Mouse (Mus musculus) forebrain, embryonic 15.5 days (tissue): Measurements from ENCODE around the gene Tbc1d16. TPM values are rescaled to one million over a fixed set of nuclear protein-coding genes. Genes with fewer than 3 reads are reported as not detected.
"Not testable (repeated sequence)": the region's sequence is repeated elsewhere in the genome, so short reads cannot be mapped to it uniquely, and the experiment has no call there.

Experiments used
- ATAC-seq: fragments of 200-750 bp; cut with Nextera tagmentation; replicated peaks from 2 replicates; pipeline ENCODE4 v1.8.0; 2017; ENCODE audit warnings: mild to moderate bottlenecking, moderate TSS enrichment, moderate library complexity
- H3K27ac ChIP-seq: fragments of 300-500 bp; sonication (generic); replicated peaks from 2 replicates; pipeline ENCODE4 v1.5.1; 2015; ENCODE audit warnings: mild to moderate bottlenecking, inconsistent platforms
- H3K27me3 ChIP-seq: fragments of 300-500 bp; sonication (generic); 2 replicates; pipeline ENCODE4 v1.6.1; 2015; ENCODE audit warnings: inconsistent platforms
- H3K36me3 ChIP-seq: fragments of 300-500 bp; sonication (generic); 2 replicates; pipeline ENCODE4 v1.6.1; 2015; ENCODE audit warnings: mild to moderate bottlenecking, inconsistent platforms
- H3K4me1 ChIP-seq: fragments of 300-500 bp; sonication (generic); 2 replicates; pipeline ENCODE4 v1.6.1; 2015; ENCODE audit warnings: inconsistent platforms
- H3K4me2 ChIP-seq: fragments of 300-500 bp; sonication (generic); replicated peaks from 2 replicates; pipeline ENCODE4 v1.6.1; 2015; ENCODE audit warnings: mild to moderate bottlenecking, inconsistent platforms
- H3K4me3 ChIP-seq: fragments of 300-500 bp; sonication (generic); 2 replicates; pipeline ENCODE4 v1.5.1; 2015; ENCODE audit warnings: mild to moderate bottlenecking, inconsistent platforms
- H3K9ac ChIP-seq: fragments of 300-500 bp; sonication (generic); replicated peaks from 2 replicates; pipeline ENCODE4 v1.6.1; 2015; ENCODE audit warnings: mild to moderate bottlenecking, inconsistent platforms
- H3K9me3 ChIP-seq: fragments of 300-500 bp; sonication (generic); 2 replicates; pipeline ENCODE4 v1.6.1; 2016; ENCODE audit warnings: inconsistent platforms
- WGBS: fragments of 180-500 bp; shearing (Covaris S2); methylation state at CpG from one replicate; pipeline ENCODE4 v1.1.7; 2015; ENCODE audit warnings: mixed read lengths; 5-methylcytosine and 5-hydroxymethylcytosine counted together
- polyA plus RNA-seq: library from polyadenylated mRNA; unstranded; fragments of >200 nt; fragmentation: Nextera tagmentation; extraction: Ambion mirVana; gene quantifications from 2 replicates; pipeline ENCODE4 v1.2.1, GENCODE M21; 2015

Gene Tbc1d16
- polyA plus RNA-seq: 52.4 and 54.6 TPM in 2 replicates

DNA sequence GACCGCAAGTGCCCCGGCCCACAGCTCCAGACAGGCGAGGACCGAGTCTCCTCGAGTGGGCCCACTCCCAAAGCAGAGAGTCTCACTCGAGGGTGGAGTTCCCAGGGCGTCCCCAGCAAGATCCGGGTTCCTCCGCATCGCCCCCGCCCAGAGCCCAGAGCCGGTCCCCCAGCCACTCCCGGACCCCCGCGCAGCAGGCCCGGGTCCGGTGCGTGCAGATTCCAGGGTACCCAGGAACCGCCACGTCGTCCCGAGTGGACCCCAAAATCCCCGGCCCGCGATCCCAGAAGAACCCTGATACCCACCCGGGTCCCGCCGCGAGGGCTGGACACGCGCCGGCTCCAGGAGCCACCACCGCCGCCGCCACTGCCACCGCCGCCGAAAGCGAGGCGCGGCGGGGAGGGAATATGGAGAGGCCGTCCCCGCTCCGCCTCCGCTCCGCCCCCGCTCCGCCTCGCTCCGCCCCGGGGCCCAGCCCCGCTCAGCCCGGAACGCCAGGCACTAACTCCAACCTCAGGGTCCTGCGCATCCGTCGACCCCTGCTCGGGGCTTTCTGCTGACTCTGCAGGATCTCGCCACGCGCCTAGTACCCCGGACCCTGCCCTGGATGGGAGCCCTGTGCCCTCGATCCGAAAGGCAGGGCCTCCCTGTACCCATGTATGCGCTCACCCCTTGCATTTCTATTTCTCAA, at the start of gene Tbc1d16, which contains the start of gene Ccdc40:
Gene Tbc1d16 (minus strand): TSS at position 409 of the 691 bp plus-strand sequence.
Gene Ccdc40 (plus strand): TSS at position 482 of the 691 bp plus-strand sequence.
- under 1% methylated on average over 59 of the region's 66 CpGs for WGBS
- Histone ChIP-seq H3K4me1 (peaks cover 66% of the 10 kb centered on the region), H3K4me3 (peak within 1 kb of the TSS; percentile 82), H3K9me3 (no peaks in the 10 kb centered on the region), H3K27ac (peak within 1 kb of the TSS; percentile 75), H3K9ac (peak within 1 kb of the TSS; percentile 81), H3K4me2 (peak within 1 kb of the TSS; percentile 77), H3K36me3 (no peaks in the 10 kb centered on the region), H3K27me3 (no peaks in the 10 kb centered on the region)
- ATAC-seq: peak; percentile 92

DNA sequence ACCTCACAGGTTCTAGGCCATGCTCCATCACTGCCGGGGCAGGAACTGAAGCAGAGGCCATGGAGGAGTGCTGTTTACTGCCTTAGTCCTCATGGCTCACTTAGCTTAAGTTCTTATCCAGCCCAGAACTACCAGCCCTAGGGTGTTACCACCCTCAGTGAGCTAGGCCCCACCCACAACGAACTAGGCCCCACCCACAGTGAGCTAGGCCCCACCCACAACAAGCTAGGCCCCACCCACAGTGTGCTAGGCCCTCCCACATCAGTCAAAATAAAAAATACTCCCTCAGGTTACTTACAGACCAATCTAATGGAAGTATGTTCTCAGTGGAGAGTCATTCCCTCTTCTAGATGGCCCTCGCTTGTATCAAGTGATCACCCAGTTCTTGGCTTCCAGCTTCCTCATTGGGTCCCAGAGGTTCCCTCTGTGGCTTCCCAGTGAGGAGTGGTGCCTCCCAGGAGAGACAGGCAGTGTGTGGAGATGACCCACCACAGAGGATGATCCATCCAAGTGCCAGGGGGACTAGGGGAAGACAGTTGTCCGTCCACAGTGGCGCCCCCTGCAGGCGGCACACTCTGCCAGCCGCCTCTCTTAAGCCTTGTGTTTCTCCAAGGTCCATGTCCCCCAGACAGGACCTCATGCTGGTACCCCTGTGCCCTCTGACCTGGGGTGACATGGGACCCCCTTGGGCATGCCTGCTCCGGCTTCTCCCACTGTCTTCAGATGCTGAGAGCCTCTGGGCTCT, 45.1 kb upstream of the Tbc1d16 start:
- Histone ChIP-seq H3K4me3 (no peak overlapping the region), H3K9ac (no peak overlapping the region), H3K36me3 (peaks cover 29% of the 10 kb centered on the region), H3K27me3 (no peaks in the 10 kb centered on the region), H3K4me2 (no peak overlapping the region), H3K9me3 (no peaks in the 10 kb centered on the region), H3K27ac (no peak overlapping the region), H3K4me1 (peaks cover 15% of the 10 kb centered on the region)
- no peak for ATAC-seq
- 89% methylated on average over 8 of the region's 8 CpGs for WGBS

DNA sequence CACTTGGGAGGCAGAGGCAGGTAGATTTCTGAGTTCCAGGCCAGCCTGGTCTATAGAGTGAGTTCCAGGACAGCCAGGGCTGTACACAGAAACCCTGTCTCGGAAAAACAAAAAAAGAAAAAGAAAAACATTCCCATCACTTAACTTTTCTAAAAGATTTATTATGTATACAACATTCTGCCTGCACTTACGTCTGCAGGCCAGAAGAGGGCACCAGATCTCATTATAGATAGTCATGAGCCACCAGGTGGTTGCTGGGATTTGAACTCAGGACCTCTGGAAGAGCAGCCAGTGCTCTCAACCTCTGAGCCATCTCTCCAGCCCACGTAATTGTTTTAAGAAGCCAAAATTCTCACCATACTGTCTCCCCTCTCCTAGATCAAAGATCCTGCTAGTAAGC, 44.2 kb upstream of the Tbc1d16 start:
- not testable (repeated sequence) for H3K9ac ChIP-seq, H3K4me3 ChIP-seq, H3K4me2 ChIP-seq, H3K27me3 ChIP-seq, H3K27ac ChIP-seq, H3K9me3 ChIP-seq, ATAC-seq
- peaks cover 22% of the 10 kb centered on the region for H3K4me1 ChIP-seq
- 64% methylated on average over 3 of the region's 3 CpGs for WGBS
- peaks cover 29% of the 10 kb centered on the region for H3K36me3 ChIP-seq

DNA sequence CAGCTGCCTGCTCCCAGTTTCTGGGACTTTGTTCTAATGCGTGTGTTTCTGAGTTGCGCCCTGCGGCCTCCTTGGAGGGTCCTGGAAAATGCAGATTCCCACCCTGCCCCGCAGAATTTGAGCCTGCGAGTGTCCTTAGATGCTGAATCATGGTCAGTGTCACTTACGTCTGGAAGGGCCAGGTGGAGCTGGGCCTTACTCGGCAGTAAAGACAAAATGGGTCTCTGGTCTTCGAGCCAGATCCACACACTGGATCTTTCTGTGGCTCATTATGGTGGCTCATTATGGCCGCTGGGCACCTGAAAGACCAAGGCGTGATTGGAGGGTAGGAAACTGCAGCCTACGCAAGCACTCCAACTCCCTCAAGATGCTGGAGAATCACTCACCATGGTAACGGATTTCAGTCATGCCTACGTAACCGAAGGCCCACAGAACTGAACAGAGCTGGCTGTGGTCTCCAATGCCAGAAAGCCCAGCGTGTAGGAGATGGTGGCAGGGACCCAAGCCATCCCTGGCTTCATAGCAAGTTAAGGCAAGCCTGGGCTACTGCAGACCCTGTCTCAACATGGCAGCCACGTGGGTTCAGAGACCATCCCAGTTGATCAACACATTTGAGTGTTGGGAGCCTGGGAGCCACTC, 40.4 kb upstream of the Tbc1d16 start:
- ATAC-seq: no peak
- H3K27ac ChIP-seq: no peak overlapping the region

DNA sequence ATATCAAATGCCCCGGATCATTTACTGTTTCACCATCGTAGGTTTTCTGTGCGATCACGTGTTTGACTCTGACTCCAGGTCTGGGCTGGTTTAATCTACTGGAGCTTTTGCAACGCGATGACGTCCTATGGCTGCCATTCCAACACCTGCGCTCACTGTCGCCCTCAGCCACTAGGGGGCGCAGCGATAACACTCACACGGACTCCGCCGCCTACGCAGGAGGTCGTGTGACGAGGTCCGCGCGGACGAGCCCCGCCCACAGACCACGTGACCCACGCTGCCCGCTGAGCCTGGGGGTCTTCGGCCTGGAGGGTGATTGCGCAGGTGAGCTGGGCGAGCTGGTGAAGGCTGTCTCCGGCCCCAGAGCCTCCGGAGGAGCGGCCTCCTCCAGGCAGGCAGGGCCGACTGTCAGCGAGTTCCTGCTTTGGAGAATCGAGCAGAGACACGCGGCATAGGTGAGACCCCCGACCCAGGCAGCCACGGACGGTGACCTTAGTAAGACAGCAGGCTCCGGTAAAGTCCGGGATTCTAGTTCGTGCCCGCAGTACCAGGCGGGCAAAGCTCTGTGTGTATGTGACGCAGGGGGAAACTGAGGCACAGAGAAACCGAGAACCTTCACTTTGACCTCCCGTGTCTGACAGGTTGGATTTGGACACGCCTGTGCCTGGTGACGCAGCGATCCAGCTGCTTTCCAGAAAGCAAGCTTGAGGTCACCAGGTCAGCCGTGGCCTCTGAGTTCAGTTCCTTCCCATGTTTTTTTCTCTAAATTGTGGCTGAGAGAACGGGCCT, 39.7 kb upstream of the Tbc1d16 start, which contains the start of gene Gaa:
Gene Gaa (plus strand): TSS at position 120 of the 789 bp plus-strand sequence.
- 3% methylated on average over 52 of the region's 52 CpGs for WGBS
- peak; percentile 87 for ATAC-seq
- H3K9me3 ChIP-seq: no peaks in the 10 kb centered on the region
- H3K27me3 ChIP-seq: no peaks in the 10 kb centered on the region
- peak within 1 kb of the TSS; percentile 73 for H3K9ac ChIP-seq
- peaks cover 8% of the 10 kb centered on the region; the same call in 1 of the 2 replicates for H3K36me3 ChIP-seq
- peaks cover 26% of the 10 kb centered on the region for H3K4me1 ChIP-seq
- H3K27ac ChIP-seq: peak within 1 kb of the TSS; percentile 38; the same call in 1 of the 2 replicates
- peak within 1 kb of the TSS; percentile 64 for H3K4me2 ChIP-seq
- H3K4me3 ChIP-seq: peak within 1 kb of the TSS; percentile 83

More for the DNA sequence above, 40.4 kb upstream of the Tbc1d16 start:
- WGBS: 71% methylated on average over 16 of the region's 16 CpGs
- Histone ChIP-seq H3K9me3 (no peaks in the 10 kb centered on the region), H3K4me1 (peaks cover 26% of the 10 kb centered on the region), H3K36me3 (peaks cover 8% of the 10 kb centered on the region; the same call in 1 of the 2 replicates), H3K4me3 (peak overlapping the region; percentile 83), H3K9ac (peak overlapping the region; percentile 73), H3K4me2 (peak overlapping the region; percentile 64), H3K27me3 (no peaks in the 10 kb centered on the region)

DNA sequence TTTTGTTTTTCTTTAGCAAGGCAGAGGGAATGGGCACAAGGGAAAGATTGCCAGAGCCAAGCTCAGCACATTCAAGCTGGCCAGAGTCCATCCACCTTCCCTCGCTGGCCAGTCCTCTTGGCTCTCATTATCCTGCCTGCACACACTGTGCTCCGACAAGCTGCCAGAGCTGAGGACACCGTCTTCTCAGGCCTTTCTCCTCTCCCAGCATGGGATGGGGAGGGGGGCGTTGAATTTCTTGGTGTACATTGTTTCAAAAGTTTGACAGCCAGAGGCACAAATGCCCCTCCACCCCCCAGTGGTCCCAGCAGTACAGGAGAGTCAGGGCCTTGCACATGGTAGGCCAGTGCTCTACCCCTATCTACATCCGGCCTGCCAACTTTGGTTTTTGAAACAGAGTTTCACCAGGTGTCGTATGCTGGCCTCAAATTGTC, 39.0 kb upstream of the Tbc1d16 start:
- Histone ChIP-seq H3K9me3 (no peaks in the 10 kb centered on the region), H3K36me3 (peaks cover 8% of the 10 kb centered on the region; the same call in 1 of the 2 replicates), H3K4me1 (peaks cover 26% of the 10 kb centered on the region), H3K4me2 (peak overlapping the region; percentile 64), H3K27me3 (no peaks in the 10 kb centered on the region), H3K27ac (peak overlapping the region; percentile 38; the same call in 1 of the 2 replicates), H3K9ac (peak overlapping the region; percentile 73), H3K4me3 (peak overlapping the region; percentile 83; the same call in 1 of the 2 replicates)
- ATAC-seq: peak; percentile 14
- 37% methylated on average over 6 of the region's 6 CpGs for WGBS

DNA sequence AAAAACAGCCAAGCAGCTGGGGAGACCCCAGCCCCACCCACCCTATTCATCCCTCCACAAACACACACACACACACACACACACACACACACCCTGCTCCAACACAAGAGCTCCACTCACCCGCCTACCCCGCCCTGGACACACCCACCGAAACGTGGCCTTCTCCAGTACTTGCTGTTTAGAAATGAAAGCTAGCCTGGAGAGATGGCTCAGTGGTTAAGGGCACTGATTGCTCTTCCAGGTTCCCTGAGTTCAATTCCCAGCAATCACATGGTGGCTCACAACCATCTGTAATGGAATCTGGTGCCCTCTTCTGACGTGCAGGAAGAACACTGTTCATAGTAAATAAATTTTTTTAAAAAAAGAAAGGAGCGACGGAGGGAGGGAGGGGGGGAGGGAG, 37.5 kb upstream of the Tbc1d16 start:
- no peak overlapping the region for H3K9ac ChIP-seq

DNA sequence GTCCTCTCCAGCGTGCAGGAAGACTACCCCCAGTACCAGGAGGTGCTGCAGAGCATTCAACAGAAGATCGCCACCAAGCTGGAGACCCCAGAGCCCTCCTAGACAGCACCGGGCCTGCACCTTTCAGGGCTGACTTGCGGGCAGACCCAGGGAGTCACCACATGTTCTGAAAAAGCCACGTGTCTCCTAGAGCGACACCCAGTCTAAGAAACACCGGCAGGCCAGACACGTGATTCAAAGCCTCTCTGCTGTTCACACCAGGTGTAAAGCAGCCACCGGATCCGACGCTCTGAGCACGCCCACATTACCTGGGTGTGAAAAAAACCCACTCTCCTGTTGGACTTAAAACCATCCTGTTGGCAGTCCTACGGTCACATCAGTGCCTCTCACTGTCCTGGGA, 36.1 kb upstream of the Tbc1d16 start:
- Histone ChIP-seq H3K9ac (no peak overlapping the region), H3K9me3 (no peaks in the 10 kb centered on the region), H3K36me3 (0 out of 2 replicates have a peak, but pooled peaks cover 3% of the 10 kb centered on the region), H3K4me3 (no peak overlapping the region), H3K4me2 (no peak overlapping the region), H3K27ac (no peak overlapping the region), H3K4me1 (peaks cover 20% of the 10 kb centered on the region), H3K27me3 (no peaks in the 10 kb centered on the region)
- no peak for ATAC-seq
- 94% methylated on average over 13 of the region's 13 CpGs for WGBS

More for the DNA sequence above, 37.5 kb upstream of the Tbc1d16 start:
- no peak for ATAC-seq
- 0 out of 2 replicates have a peak, but pooled peaks cover 3% of the 10 kb centered on the region for H3K36me3 ChIP-seq
- H3K9me3 ChIP-seq: no peaks in the 10 kb centered on the region
- no peaks in the 10 kb centered on the region for H3K27me3 ChIP-seq
- 80% methylated on average over 7 of the region's 7 CpGs for WGBS
- no peak overlapping the region for H3K4me2 ChIP-seq
- no peak overlapping the region for H3K27ac ChIP-seq
- peaks cover 26% of the 10 kb centered on the region for H3K4me1 ChIP-seq
- H3K4me3 ChIP-seq: no peak overlapping the region

DNA sequence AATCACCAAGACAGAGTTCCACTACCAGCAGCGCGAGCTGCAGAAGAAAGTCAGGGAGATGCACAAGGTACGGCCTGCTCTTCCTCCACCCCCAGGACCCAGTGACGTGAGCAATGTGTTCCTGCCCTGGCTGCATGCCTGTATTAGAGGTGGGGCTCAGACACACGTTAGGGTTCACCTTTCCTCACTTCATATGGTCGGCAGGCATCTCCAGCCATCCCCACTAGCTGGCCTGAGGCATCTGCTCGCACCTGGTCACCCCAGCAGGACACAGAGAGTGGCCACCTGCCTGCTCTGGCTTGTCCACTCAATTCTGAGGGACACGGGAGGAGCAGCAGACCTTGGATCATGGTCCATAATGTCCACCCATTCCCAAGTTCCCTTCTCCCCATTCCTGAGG, 31.7 kb upstream of the Tbc1d16 start:
- H3K36me3 ChIP-seq: peaks cover 3% of the 10 kb centered on the region; the same call in 1 of the 2 replicates
- H3K27ac ChIP-seq: no peak overlapping the region
- no peaks in the 10 kb centered on the region for H3K27me3 ChIP-seq
- no peak overlapping the region for H3K4me3 ChIP-seq
- H3K4me2 ChIP-seq: no peak overlapping the region
- H3K9me3 ChIP-seq: no peaks in the 10 kb centered on the region
- H3K4me1 ChIP-seq: no peaks in the 10 kb centered on the region
- ATAC-seq: no peak
- 88% methylated on average over 8 of the region's 8 CpGs for WGBS
- no peak overlapping the region for H3K9ac ChIP-seq

DNA sequence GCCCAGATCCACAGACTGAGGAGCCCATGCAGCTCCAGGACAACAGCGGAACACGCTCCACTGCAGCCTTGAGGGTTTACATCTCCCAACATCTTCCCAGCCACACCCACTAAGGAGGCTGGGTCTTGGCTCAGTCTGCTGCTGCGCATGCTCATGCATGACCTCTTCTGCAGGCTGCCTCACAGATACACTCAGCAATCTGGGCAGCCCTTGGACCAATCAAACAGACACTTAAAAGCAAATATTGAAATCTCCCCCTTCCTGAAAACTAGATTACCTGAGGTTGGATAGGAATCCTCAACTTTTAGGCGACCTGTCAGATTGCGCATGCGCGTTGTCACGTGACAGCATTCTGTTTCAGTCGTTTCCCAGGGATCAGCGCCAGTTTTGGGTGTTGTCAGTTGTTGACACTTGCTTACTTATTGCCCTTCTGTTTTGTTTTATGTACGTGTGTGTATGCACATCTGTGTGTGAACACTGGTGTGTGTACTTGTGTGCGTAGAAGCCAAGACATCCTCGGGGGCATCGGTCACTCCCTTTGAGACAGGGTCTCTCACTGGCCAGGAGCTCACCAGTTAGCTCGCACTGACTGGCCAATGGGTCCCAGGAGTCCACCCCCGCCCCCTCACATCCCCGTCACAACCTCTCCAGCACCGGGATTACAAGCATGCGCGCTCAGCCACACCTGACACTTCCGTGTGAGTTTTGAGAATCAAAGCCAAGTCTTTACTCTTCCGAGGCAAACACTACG, 30.4 kb upstream of the Tbc1d16 start:
- Histone ChIP-seq H3K9me3 (no peaks in the 10 kb centered on the region), H3K27ac (peak overlapping the region; percentile 31; the same call in 1 of the 2 replicates), H3K4me3 (peak overlapping the region; percentile 30), H3K4me2 (peak overlapping the region; percentile 46), H3K27me3 (no peaks in the 10 kb centered on the region), H3K9ac (no peak overlapping the region; the same call in 1 of the 2 replicates), H3K36me3 (peaks cover 3% of the 10 kb centered on the region; the same call in 1 of the 2 replicates), H3K4me1 (no peaks in the 10 kb centered on the region)
- 64% methylated on average over 23 of the region's 23 CpGs for WGBS
- peak; percentile 60 for ATAC-seq
